Mouse (Mus musculus) heart, postnatal 4 days (tissue): ENCODE data around the gene Nrip1. TPM values are rescaled to one million over a fixed set of nuclear protein-coding genes. Genes with fewer than 3 reads are reported as not detected.
A peak's percentile ranks its signal among the peaks of the same experiment; 100 is the strongest.

Experiments used
- DNase-seq: peaks from one replicate; pipeline ENCODE4 v3.0.0; 2021
- total RNA-seq, 2 experiments: library from RNA; stranded (reverse); gene quantifications; 2 replicates each; pipeline ENCODE4 v1.2.3; 2021

The Nrip1 gene
- total RNA-seq, 2 experiments from 2014 or later, result 24.3 to 25.7 TPM

DNA sequence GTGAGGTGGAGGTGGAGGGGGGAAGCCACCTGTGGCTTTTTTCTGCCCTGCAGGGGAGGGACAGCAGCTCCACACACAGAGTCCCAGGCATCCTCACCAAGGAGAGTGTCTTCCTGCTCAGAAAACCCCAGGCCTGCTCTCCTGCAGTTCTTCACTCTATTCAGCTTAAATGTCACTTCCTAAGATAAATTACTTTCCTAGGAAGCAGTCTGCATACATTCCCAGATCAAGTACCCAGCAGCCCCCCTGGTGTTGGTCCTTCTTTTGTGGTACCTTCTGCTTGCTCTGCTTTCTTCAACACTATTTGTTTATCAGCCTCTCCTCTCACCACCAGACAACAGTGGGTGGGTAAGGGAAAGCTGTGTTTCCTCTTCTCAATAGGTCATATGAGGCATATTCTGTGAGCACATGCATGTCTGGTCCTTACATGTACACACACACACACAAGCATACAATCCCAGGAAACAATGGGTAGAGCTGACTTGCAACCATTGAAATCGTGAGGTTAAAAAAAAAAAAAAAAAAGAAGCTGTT lies 60.7 kb downstream of the Nrip1 start:
- DNase-seq, result no peak

- no peak for DNase-seq
Measured at GRCm38 (mm10) chr16:76310791-76311190, 62.8 kb downstream of the Nrip1 start.

GRCm38 (mm10) chr16:76310286-76310685 lies 63.3 kb downstream of the Nrip1 start:
- no peak for DNase-seq

DNA sequence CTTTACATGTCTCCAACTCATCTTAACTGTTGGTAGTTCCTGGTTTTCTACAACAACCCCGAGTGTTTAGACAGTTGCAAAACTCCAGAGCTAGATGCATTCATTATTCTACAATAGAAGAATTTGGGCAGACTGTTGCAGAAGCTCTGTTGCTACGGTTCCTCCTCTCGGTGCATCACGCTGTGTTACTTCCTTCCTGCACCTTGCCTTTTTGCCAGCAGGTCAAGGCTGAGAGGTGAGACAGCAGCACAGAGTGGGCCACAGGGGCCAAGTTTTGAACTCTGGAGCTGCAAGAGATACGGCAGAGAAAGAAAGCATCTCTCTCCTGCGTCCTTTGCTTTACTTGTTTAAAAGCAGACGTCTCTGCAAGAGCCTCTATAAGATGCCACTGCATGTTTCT lies 64.3 kb downstream of the Nrip1 start:
- DNase-seq, result no peak

GRCm38 (mm10) chr16:76307039-76307438 lies 66.6 kb downstream of the Nrip1 start:
- peak; percentile 63 for DNase-seq

DNA sequence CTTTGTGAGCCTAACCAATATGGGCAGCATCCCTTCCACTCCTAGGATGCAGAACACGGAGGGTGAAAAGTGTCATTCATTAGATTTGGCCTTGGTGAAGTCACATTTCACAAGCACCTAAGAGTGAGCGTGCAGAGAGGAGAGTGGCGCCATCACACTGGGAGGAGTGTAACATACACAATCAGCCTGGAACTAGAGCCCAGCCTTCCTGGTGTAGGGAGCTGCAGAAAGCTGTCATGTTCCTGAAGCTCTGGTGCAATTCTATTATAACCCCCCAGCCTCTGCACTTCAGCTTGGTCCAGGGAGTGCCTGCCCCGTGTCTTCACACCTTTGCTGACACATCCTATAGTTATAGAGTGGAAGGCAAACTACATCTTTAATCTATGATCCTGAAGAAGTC lies 67.2 kb downstream of the Nrip1 start:
- DNase-seq, result no peak

DNA sequence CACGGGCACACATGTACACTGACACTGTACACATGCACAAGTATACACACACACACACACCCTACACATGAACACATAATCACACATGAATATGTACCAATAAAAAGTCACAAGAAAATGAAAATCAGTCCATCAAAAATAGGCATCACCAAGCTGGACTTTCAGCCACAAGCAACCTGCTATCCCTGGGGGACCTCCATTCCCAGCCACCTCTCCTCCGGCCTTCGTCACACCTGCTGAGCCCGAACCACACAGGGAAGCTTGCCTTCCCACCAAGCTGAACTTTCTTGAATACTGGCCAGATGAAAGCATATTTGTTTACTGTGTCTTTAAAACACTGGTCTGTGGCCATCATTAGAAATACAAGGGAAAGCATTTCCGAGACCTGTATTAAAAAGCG lies 70.2 kb downstream of the Nrip1 start:
- DNase-seq, result no peak

DNA sequence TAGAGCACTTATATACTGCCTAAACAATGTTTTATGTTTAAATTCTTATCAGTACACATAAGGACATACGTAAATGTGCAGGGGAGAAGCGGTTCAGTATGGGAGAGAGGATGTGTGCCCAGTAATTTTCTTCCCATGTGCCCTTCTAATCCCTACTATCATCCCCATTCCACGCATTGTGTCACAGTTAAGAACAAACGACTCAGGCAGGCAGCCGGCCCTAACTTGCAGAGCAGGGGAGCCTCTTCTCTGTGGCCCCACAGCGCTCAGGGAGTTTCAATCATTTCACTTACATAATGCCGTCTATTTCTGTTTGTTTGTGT lies 71.9 kb downstream of the Nrip1 start:
- no peak for DNase-seq

GRCm38 (mm10) chr16:76301037-76301727 lies 72.4 kb downstream of the Nrip1 start:
- no peak for DNase-seq

DNA sequence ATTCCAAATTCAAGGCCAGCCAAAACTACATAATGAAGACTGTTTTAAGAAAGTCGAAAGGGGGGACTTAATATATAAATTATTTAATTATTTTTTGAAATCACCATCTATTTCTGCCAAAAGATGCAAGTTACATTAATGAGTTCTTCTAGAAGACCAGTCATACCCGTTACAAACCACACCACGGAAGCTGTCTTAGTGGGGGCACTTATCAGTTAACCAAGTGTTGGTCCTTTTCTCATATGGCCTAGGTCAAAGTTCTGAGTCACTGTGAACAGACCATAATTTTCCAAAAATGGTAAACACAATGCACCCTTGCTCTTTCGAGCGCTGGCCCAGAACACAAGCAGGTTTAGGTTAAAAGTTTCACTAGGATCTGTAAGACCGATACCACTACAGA lies 73.2 kb downstream of the Nrip1 start:
- no peak for DNase-seq

DNA sequence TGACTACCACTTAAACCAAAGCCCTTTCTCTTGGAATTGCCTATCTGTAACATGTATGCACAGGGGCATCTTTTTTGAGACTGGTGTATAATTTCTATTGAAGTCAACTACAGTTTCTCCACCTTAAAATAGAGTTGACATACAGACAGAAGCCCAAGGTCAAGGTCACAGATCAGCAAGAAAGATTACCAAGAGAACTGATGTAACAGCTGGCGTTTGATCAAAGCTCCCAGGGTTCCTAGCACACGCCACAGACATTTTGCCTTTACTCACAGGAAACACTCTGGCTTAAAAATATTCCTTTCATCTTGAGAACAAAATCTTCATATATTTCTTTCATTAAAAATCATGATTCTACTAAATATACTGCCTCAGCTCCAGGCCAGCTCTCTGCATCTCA lies 74.1 kb downstream of the Nrip1 start:
- no peak for DNase-seq

DNA sequence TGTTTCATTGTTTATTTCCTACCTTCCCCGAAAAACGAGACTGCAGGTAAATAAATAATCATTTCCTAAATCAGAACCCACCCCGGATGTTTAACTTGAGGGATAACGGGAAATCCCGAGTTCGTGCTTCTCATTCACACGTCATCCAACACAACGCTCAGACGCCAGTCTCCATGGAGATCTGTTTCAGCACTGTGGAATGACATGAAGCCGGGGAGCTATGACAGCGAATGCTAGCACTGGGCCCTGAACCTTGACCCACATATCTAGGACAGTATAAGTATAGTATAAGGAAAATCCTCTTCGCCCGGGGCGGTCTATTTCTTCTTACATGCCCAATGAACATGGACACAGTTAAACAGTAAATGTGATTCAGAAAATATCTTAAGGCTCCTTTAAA lies 78.3 kb downstream of the Nrip1 start:
- no peak for DNase-seq

DNA sequence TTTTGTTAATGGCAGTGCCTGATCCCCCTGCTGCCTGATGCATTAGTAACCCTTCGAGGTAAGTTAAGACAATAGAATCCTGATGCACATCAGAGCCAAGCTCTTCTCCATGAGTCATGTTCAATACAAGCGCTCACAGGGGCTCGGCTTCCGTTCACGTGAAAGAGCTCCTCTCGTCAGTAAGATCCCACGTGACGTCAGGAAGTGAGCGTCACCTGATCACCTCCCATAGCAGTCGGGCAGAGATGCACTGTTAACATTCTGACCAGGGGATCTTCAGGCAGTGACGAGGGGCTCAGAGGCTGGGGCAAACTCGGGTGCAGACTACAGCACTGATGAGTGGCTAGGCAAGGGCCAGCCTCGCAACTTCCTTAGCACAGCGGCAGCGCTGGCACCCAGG lies 79.1 kb downstream of the Nrip1 start:
- DNase-seq, result peak; percentile 23

- peak; percentile 71 for DNase-seq
Measured at GRCm38 (mm10) chr16:76293765-76294463, 79.7 kb downstream of the Nrip1 start.

DNA sequence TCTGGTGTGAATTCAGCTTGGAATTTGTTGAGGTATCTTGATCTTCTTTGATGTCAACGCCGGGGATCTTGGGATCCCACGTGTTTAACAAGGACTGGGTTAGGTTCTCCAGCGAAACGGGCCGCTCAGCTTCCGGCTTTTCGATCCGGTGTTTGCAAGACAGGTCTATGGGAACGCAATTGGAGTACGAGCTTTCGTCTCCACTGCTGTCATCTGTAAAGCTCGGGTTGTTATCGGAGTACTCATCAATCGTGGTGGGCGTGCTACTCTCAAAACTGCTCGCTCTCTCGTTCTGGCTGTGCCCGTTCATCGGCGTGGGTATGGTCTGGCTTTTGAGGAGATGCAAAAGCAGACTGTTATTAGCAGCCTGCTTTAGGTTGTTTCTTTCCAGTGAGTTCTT lies 80.5 kb downstream of the Nrip1 start:
- DNase-seq, result no peak

DNA sequence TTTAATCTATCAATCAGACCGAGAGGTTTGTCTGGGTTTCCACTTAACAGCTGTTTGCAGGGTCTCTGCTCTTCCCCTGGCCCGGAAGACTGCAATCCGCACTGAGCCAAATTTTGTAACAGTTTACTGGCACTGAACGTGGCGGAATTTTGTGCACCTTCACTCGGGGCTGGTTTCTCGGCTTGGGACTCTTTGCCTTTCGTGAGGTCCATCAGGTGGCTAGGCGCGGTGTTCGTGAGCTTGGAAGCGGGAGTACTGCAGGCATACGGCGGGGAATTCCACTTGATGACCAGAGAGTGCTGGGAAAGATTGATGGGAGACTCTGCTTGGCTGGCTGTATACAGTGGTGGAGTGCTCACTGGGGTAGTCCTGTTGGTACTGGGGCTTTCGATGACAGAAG lies 81.0 kb downstream of the Nrip1 start:
- DNase-seq, result no peak

DNA sequence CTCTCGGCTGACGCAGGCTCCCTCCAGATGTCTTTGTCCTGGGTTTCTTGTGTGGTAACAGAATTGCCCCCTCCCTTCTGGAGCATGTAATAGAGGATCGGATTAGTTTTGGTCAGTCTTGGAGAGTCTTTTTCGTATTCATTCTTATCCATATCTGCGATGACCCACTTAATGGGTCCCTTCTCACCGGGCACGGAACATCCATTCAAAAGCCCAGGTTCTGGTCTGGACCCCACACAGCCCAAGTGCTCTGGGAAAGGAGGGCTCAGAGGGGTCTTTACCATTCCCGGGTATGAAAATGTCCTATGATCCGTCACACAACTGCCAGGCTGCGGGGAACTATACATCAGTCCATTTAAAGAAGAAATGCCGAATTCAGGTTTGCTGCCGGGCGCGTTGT lies 82.3 kb downstream of the Nrip1 start:
- DNase-seq, result no peak

GRCm38 (mm10) chr16:76289495-76289894 lies 84.1 kb downstream of the Nrip1 start:
- no peak for DNase-seq

GRCm38 (mm10) chr16:76283796-76284195 lies 89.8 kb downstream of the Nrip1 start:
- no peak for DNase-seq

DNA sequence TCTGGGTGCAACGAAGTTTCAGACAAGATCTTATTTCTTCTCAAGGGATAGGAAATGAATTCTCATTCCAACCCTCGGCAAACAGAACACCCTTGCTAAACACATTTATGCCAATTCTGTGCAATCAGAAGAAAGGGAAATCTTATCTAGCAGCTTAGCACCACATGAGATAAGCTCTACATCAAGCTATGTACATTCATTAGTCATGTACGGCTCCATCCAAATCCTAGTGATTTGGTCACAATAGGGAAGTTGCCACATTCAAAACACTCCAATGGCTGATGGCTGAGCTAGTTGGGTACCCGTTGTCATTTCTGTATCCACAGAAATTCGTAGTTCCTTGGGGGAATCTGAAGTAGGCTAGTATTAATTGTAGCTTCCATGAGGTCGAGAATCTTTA lies 91.8 kb downstream of the Nrip1 start:
- DNase-seq, result no peak

DNA sequence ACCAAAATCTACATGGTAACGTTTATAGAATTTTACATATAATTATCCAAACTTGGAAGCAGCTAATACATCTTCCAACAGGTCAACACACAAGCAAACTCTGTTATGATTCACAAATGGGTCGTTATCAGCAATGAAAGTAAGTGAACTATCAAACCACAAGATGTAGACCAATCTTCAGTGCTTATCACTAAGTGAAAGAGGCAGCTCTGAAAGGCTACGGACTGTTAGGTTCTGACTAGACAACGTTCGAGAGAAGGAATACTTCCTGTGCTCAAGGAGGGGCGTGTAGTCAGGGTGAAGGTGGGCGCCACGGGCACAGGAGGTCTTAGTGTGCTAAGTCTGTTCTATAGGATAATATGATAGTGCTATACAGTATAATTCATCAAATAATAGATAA lies 93.3 kb downstream of the Nrip1 start:
- no peak for DNase-seq

GRCm38 (mm10) chr16:76276271-76276670 lies 97.4 kb downstream of the Nrip1 start:
- no peak for DNase-seq

DNA sequence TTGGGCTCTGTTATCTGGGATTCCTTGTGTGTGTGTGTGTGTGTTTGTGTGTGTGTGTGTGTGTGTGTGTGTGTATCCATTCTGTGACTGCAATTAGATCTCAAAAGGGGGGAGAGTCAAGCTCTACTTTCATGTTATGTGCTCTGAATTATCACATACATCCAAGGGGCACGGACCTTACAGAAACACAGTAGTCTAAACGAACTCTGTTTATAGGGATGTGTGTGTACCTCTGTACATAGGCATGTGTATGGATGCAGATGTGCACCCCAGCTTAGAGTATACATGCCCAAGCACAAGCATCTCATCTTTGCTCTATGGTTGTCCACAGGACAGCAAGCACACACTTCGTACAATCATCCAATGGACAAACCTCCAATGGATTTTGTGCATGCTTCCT lies 98.0 kb downstream of the Nrip1 start:
- no peak for DNase-seq

GRCm38 (mm10) chr16:76275166-76275565 lies 98.5 kb downstream of the Nrip1 start:
- DNase-seq, result no peak
